Mouse (Mus musculus): ENCODE results near the gene Slc35c1. TPM values are rescaled to one million over a fixed set of nuclear protein-coding genes. Genes with fewer than 3 reads are reported as not detected.

The Slc35c1 gene
- polyA plus RNA-seq, 1 experiment from 2014 or later = 11.6 TPM

DNA sequence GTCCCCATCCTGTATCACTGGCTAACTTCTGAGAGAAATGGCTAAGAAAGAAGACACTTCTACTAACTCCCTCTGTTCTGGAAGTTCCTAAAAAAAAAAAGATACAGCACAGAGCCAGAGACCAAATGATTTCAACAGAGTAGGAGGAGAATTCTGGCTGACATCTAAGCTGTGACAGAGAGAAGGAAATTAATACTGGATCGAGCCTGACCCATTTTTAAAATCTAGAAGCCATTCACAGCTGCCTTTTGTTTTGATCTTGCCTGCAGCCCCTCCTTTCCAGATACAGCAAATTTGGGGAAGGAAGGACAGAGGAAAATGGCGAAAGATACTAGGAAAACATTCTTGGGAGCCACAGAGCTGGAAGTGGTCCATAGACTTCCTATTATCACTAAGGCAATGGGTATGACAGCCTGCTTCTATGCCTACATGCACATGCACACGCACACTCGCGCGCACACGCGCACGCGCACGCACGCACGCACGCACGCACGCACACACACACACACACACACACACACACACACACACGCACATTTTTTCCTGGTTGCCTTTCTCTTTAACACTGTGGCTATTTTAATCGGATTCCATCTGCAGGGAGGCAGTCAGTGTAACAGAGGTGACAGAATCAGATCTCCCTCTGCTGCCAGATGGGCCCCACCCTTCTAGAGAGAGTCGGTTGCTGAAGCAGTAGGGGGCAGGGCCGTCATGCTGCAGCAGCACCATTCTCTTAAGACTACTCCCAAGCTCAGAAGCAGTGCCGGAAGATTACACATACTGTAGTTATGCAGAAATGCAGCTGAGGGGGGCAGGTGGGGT lies 29.4 kb downstream of the Slc35c1 start:
- peak overlapping the region; percentile 91 for H3K4me3 ChIP-seq
- peak overlapping the region; percentile 81 for H3K4me2 ChIP-seq (replicated peaks)
- WGBS = 74% methylated on average over 21 of the region's 21 CpGs
- peaks cover 3% of the 10 kb centered on the region; the same call in 1 of the 2 replicates for H3K36me3 ChIP-seq
- peaks cover 39% of the 10 kb centered on the region for H3K4me1 ChIP-seq
- peaks cover 3% of the 10 kb centered on the region for H3K27me3 ChIP-seq (replicated peaks)
- no peak for ATAC-seq (ENCODE audit: low FRiP score, low read depth)
- H3K27ac ChIP-seq = peak overlapping the region; percentile 29
- H3K9me3 ChIP-seq = no peaks in the 10 kb centered on the region
- H3K9ac ChIP-seq = peak overlapping the region; percentile 43

DNA sequence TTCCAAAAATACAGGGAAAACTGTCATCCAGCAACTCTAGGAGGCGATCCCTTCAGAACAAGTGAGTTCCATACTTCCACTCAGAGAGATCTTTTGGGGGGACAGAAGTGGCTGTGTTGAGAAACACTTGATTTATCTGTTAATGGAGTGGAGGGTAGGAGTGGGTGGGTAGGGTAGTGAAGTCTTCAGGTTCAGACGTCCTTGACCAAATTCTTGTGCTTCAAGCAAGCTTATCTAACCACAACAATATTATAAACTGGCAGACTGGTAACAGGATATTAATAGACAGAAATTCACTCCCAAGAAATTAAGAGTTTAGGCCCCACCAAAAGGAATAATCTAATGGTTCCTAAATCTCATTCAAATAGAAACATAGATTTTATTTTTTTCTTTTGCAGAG lies 30.2 kb downstream of the Slc35c1 start:
- no peak overlapping the region for H3K9ac ChIP-seq
- WGBS = 89% methylated on average over 2 of the region's 2 CpGs
- ATAC-seq (ENCODE audit: low FRiP score, low read depth) = no peak
- peaks cover 2% of the 10 kb centered on the region for H3K27me3 ChIP-seq (replicated peaks)
- H3K9me3 ChIP-seq = no peaks in the 10 kb centered on the region
- no peak overlapping the region for H3K27ac ChIP-seq
- H3K4me2 ChIP-seq (replicated peaks) = no peak overlapping the region
- peaks cover 47% of the 10 kb centered on the region for H3K4me1 ChIP-seq
- no peak overlapping the region for H3K4me3 ChIP-seq
- peaks cover 3% of the 10 kb centered on the region; the same call in 1 of the 2 replicates for H3K36me3 ChIP-seq

DNA sequence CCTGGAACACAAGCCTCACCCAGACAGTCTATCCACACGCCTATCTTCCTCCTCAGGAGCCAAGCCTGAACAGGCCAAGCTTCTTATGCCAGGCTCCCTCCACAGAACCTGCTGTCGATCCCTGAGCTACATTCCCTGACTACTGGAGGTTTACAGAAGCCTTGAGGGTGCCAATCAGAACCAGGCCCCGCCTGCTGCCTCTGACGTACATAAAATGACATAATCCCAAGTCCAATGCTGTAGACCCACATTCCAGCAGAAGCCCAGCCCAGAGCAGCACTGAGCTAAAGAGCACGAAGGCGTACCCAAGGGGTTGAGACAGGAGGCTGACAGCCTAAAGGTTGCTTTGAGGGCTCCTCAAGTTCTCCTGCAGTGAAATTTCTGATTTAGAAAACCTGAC lies 32.5 kb downstream of the Slc35c1 start:
- no peak overlapping the region for H3K4me2 ChIP-seq (replicated peaks)
- no peaks in the 10 kb centered on the region for H3K9me3 ChIP-seq
- H3K27me3 ChIP-seq (replicated peaks) = no peaks in the 10 kb centered on the region
- no peak overlapping the region for H3K27ac ChIP-seq
- ATAC-seq (ENCODE audit: low FRiP score, low read depth) = no peak
- H3K36me3 ChIP-seq = peaks cover 18% of the 10 kb centered on the region
- no peak overlapping the region for H3K4me3 ChIP-seq
- peaks cover 60% of the 10 kb centered on the region for H3K4me1 ChIP-seq
- H3K9ac ChIP-seq = no peak overlapping the region
- WGBS = 77% methylated on average over 6 of the region's 6 CpGs

DNA sequence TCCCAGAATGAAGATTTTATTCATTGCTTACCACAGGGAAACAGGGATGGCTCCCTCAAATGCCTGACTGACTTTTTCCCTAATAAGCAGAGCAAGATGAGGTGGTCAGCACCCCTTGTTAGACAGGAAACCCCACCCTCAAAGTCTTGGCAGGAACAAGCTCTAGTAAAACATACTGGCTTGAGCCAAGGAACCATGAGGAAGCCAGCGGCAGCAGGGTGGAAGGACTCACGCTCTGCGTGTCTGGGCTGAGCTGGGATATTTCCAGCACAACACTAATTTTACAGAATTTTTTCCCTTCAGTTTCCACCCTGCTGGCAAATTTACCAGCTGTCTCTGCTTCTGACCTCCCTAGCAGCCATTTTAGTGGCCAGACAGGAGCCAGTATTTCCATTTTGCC lies 33.9 kb downstream of the Slc35c1 start:
- no peak overlapping the region for H3K27ac ChIP-seq
- no peak overlapping the region for H3K4me2 ChIP-seq (replicated peaks)
- H3K4me3 ChIP-seq = no peak overlapping the region
- H3K36me3 ChIP-seq = peaks cover 32% of the 10 kb centered on the region
- WGBS = 91% methylated on average over 3 of the region's 3 CpGs
- peaks cover 46% of the 10 kb centered on the region for H3K4me1 ChIP-seq
- H3K27me3 ChIP-seq (replicated peaks) = no peaks in the 10 kb centered on the region
- ATAC-seq (ENCODE audit: low FRiP score, low read depth) = no peak
- no peaks in the 10 kb centered on the region for H3K9me3 ChIP-seq
- peak overlapping the region; percentile 9; the same call in 1 of the 2 replicates for H3K9ac ChIP-seq

DNA sequence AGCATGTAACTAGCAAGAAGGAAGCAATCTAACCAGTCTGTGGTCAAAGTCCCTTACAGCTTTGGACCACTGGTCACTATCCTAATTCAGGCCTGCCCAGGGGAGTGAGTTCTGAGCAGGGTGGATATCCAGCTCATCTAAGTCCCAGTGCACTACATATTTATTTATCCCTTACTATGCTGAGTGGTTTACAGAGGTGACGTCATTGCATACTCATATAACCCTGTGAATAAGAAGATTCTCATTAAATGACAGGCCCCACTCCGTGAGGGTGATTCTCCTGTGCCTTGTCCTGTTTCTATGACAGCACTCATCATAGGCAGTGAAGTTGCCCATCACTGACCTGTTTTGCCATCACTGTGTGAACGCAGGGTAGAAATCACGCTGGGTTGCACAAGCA lies 35.0 kb downstream of the Slc35c1 start:
- Histone ChIP-seq H3K4me2 (replicated peaks) (0 out of 2 replicates have a peak overlapping the region, but pooled peaks have one; percentile 15), H3K27ac (0 out of 2 replicates have a peak overlapping the region, but pooled peaks have one; percentile 39), H3K9ac (no peak overlapping the region), H3K36me3 (peaks cover 41% of the 10 kb centered on the region), H3K4me3 (no peak overlapping the region), H3K4me1 (peaks cover 35% of the 10 kb centered on the region), H3K9me3 (no peaks in the 10 kb centered on the region), H3K27me3 (replicated peaks) (no peaks in the 10 kb centered on the region)
- ATAC-seq (ENCODE audit: low FRiP score, low read depth) = peak; percentile 14; the same call in 1 of the 2 replicates
- 79% methylated on average over 4 of the region's 4 CpGs for WGBS

DNA sequence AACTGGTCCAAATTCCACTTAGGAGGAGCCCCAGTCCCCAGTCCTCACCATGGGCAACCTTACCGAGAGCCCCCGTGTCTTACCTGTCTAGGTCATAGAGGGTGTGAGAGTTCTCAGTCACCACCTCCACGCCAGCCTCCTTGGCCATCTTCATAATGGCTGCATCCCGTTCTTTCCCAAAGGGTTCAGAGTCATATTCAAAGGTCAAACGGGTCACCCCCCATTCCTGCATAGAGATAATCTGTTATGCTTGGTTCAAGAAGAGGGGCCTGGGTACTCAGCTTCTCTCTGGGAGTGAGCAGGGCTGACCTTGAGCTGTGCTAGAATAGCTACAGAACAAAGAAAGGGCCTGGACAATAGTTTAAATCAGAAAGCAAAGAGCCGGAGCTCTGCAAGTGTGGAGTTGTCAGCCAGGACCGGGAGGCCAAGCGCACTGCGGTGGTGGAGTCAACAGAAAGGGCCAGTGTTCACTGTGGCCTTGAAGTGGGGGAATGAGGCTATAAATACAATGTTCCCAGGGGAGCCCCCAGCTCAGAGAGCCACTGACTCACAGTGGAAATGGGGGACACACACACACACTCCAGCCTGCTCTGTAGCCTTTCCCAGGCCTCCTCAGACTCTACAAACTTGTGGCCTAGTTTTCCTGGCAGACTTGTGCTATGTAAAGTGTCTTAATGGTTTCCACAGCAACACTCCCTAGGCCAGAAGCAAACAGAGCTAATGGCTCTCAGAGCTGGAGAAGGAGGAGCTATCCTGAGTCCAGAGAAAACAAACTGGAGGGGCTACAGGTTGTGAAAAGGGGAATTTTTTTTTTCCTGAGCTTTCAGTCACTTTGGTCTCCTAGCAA lies 35.7 kb downstream of the Slc35c1 start:
- peak overlapping the region; percentile 10; the same call in 1 of the 2 replicates for H3K9ac ChIP-seq
- peak; percentile 70 for ATAC-seq (ENCODE audit: low FRiP score, low read depth)
- no peaks in the 10 kb centered on the region for H3K27me3 ChIP-seq (replicated peaks)
- no peak overlapping the region for H3K4me3 ChIP-seq
- H3K36me3 ChIP-seq = peaks cover 47% of the 10 kb centered on the region
- 44% methylated on average over 9 of the region's 9 CpGs for WGBS
- H3K4me2 ChIP-seq (replicated peaks) = 0 out of 2 replicates have a peak overlapping the region, but pooled peaks have one; percentile 15
- H3K4me1 ChIP-seq = peaks cover 35% of the 10 kb centered on the region
- H3K27ac ChIP-seq = peak overlapping the region; percentile 39; the same call in 1 of the 2 replicates
- H3K9me3 ChIP-seq = no peaks in the 10 kb centered on the region

DNA sequence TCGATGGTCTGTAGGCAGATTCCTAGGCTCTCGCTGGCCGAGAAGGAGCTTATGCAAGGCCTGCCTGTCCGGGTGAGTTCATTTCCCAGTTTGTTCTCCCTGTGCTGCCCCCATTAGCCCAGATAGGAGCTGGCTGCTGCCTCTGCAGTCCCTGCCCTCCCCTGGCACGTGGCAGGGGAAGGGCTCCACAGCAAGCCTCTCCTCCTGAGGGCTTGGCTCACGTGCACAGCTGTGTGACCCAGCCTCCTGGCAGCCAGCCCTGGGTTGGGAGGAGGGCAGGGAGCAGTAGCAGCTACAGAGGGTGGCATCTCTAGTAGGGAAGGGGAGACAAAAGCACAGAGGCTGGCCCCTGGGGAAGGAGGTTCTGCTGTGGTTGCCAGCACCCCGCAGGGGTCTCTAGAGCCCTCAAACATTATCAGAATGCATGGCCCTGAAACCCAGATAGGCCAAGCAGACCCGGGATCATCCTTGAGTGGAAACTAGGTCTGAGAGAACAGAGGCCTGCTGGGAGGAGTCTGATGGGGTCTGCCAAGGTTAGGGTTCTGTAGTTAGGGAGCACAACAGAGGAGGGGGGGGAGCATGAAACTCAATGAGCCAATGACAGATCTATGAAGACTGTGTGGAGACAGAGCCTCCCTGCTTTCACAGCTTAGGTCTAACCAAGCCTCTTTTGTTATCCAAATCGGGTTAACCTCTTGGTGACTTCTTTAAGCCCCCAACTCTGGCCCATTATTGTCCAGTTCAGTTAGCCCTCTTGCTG lies 36.5 kb downstream of the Slc35c1 start:
- peak overlapping the region; percentile 39; the same call in 1 of the 2 replicates for H3K27ac ChIP-seq
- ATAC-seq (ENCODE audit: low FRiP score, low read depth) = no peak
- H3K36me3 ChIP-seq = peaks cover 52% of the 10 kb centered on the region
- no peak overlapping the region for H3K4me2 ChIP-seq (replicated peaks)
- H3K9me3 ChIP-seq = no peaks in the 10 kb centered on the region
- 76% methylated on average over 9 of the region's 9 CpGs for WGBS
- H3K27me3 ChIP-seq (replicated peaks) = no peaks in the 10 kb centered on the region
- H3K4me3 ChIP-seq = no peak overlapping the region
- no peak overlapping the region for H3K9ac ChIP-seq
- H3K4me1 ChIP-seq = peaks cover 35% of the 10 kb centered on the region

DNA sequence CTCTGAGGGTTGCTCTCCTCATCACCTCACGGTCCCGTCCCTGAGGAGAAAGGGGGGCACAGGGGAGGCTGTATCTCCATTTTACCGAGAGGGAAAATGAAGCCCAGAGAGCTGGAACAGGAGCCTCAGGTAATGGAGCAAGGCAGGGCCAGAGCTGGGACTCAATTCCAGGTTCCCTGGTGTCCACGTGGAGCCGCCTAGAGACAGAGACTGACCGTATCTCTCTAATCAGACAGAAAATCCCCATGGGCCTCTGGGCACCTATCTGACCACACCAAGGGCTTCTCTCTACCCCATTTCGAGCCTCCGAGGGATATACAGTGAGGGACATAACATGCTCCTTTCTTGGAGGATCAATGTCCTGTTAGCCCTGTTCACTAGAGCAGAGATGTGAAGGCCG lies 37.2 kb downstream of the Slc35c1 start:
- no peak overlapping the region for H3K4me2 ChIP-seq (replicated peaks)
- H3K4me1 ChIP-seq = peaks cover 33% of the 10 kb centered on the region
- H3K9me3 ChIP-seq = no peaks in the 10 kb centered on the region
- H3K4me3 ChIP-seq = no peak overlapping the region
- H3K27ac ChIP-seq = no peak overlapping the region
- H3K9ac ChIP-seq = no peak overlapping the region
- peaks cover 59% of the 10 kb centered on the region for H3K36me3 ChIP-seq
- no peak for ATAC-seq (ENCODE audit: low FRiP score, low read depth)
- H3K27me3 ChIP-seq (replicated peaks) = no peaks in the 10 kb centered on the region
- 91% methylated on average over 9 of the region's 9 CpGs for WGBS

DNA sequence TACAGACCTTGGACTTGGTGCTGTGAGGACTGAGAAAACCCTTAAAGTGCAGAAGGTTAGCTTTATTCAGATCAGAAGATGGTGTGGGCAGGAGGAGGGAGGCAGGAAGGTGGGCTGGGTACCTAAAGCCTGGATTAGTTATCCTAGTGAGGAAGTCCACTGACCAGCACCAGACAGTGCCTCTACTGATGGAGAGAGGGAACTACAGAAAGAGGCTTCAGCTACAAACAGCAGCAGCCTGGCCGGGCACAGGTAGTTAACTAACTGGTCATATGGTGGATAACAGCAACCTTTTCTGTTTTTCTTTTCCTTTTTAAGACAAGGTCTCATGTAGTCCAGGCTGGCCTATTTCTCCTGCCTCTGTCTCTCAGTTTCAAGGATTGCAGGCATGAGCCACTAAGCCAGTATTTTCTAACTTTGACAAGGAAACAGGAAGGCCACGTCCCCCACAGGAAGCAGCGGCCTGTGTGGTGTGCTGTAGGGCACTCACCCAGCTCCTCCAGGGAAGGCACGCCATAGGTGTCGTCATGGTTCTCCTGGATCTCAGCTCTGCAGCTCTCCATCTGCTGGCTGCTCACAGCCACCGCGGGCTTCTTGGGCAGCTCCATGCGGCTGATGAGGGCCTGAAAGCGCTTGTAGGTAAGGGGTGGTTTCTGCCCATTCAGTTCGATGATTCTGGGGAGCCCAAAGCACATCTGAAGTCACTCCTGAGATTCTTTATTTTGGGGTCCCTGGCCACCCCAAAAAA lies 37.8 kb downstream of the Slc35c1 start:
- H3K9me3 ChIP-seq = no peaks in the 10 kb centered on the region

DNA sequence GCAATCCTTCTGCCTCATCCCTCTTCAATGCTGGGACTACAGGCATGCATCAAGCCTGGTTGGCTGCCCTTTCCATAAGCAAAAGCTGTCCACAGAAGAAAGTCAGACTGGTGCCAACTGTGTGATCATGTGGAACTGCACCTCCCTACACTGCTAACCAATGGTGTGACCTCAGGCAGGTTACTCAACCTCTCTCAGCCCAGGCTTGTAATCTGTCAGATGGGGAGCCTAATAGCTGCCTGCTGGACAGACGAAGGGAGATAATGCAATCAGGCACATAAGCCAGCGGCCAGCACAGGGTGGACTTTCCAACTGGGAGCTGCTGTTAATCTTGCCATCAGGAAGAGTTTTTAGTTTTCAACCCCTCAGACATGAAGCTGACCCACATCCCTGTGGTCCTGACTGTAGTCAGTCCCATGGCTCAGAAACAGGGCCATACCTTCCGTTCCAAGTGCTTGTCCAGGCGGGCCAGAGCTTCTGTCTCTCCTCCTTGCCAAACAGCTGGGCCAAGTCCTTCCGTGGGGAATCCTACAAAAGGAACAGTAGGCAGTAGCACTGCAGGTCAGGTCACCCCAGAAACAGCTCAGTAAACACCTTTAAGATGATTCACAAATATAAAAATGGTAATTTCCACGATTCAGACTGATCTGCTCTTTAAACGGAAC lies 38.5 kb downstream of the Slc35c1 start:
- peaks cover 27% of the 10 kb centered on the region for H3K4me1 ChIP-seq
- H3K4me2 ChIP-seq (replicated peaks) = no peak overlapping the region
- no peaks in the 10 kb centered on the region for H3K9me3 ChIP-seq
- ATAC-seq (ENCODE audit: low FRiP score, low read depth) = no peak
- H3K27ac ChIP-seq = no peak overlapping the region
- H3K4me3 ChIP-seq = no peak overlapping the region
- no peak overlapping the region for H3K9ac ChIP-seq
- H3K27me3 ChIP-seq (replicated peaks) = no peaks in the 10 kb centered on the region
- 93% methylated on average over 7 of the region's 7 CpGs for WGBS
- peaks cover 72% of the 10 kb centered on the region for H3K36me3 ChIP-seq

More for the DNA sequence above, 37.8 kb downstream of the Slc35c1 start:
- Histone ChIP-seq H3K27ac (no peak overlapping the region), H3K27me3 (replicated peaks) (no peaks in the 10 kb centered on the region), H3K4me1 (peaks cover 27% of the 10 kb centered on the region), H3K36me3 (peaks cover 65% of the 10 kb centered on the region), H3K4me2 (replicated peaks) (no peak overlapping the region), H3K9ac (no peak overlapping the region), H3K4me3 (no peak overlapping the region)
- 82% methylated on average over 10 of the region's 10 CpGs for WGBS
- no peak for ATAC-seq (ENCODE audit: low FRiP score, low read depth)

DNA sequence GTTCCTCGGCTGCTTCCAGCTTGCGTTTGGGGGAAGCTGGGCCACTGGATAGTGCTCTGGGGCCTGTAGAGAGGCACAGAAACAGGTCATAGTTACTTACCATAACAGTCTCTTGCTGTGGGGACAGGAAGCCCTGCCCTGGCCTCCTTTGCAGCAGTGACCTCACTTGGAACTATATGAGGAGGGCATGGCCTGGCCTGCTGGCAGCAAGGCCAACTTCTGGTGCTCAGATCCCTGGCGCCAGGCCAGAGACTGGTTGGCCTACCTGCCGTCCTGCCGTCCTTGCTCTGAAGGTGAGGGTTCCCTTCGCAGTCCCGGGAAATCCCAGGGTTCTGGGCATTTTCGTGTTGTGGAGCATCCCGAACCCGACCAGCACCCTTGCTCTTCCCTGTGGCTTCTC lies 48.6 kb downstream of the Slc35c1 start:
- Histone ChIP-seq H3K9ac (no peak overlapping the region), H3K27me3 (replicated peaks) (no peaks in the 10 kb centered on the region), H3K9me3 (no peaks in the 10 kb centered on the region), H3K4me2 (replicated peaks) (no peak overlapping the region), H3K36me3 (peaks cover 90% of the 10 kb centered on the region), H3K4me1 (no peaks in the 10 kb centered on the region), H3K27ac (no peak overlapping the region), H3K4me3 (no peak overlapping the region)
- WGBS = 94% methylated on average over 10 of the region's 10 CpGs
- no peak for ATAC-seq (ENCODE audit: low FRiP score, low read depth)

All from neural tube, embryonic 12.5 days (tissue).